Mouse (Mus musculus) hindbrain, embryonic 11.5 days (tissue): Measurements from ENCODE around the gene Per2. TPM values are rescaled to one million over a fixed set of nuclear protein-coding genes. Genes with fewer than 3 reads are reported as not detected.
A peak's percentile ranks its signal among the peaks of the same experiment; 100 is the strongest.

Experiments used
- ATAC-seq: fragments of 200-750 bp; cut with Nextera tagmentation; 2 replicates; pipeline ENCODE4 v1.8.0; 2017; ENCODE audit warnings: mild to moderate bottlenecking, moderate TSS enrichment, moderate library complexity; ENCODE audit not compliant: low FRiP score
- DNase-seq: peaks from one replicate; pipeline ENCODE4 v3.0.0-alpha.2; 2015; ENCODE audit warnings: low spot score
- H3K27ac ChIP-seq: fragments of 300-500 bp; sonication (generic); 2 replicates; pipeline ENCODE4 v1.5.1; 2014; ENCODE audit warnings: mild to moderate bottlenecking, low read depth, low read length
- H3K27me3 ChIP-seq: fragments of 300-500 bp; sonication (generic); 2 replicates; pipeline ENCODE4 v1.6.1; 2014; ENCODE audit warnings: mild to moderate bottlenecking, low read length, moderate library complexity, mixed read lengths; ENCODE audit not compliant: control insufficient read depth, insufficient read depth
- H3K36me3 ChIP-seq: fragments of 300-500 bp; sonication (generic); 2 replicates; pipeline ENCODE4 v1.6.1; 2014; ENCODE audit warnings: mild to moderate bottlenecking, low read length, moderate library complexity, mixed read lengths; ENCODE audit not compliant: control insufficient read depth, insufficient read depth
- H3K4me1 ChIP-seq: fragments of 300-500 bp; sonication (generic); replicated peaks from 2 replicates; pipeline ENCODE4 v1.6.1; 2014; ENCODE audit warnings: low read length, mixed read lengths; ENCODE audit not compliant: control insufficient read depth, insufficient read depth
- H3K4me2 ChIP-seq: fragments of 300-500 bp; sonication (generic); replicated peaks from 2 replicates; pipeline ENCODE4 v1.6.1; 2014; ENCODE audit warnings: mild to moderate bottlenecking, low read depth, low read length
- H3K4me3 ChIP-seq: fragments of 300-500 bp; sonication (generic); 2 replicates; pipeline ENCODE4 v1.5.1; 2014; ENCODE audit warnings: low read depth, low read length
- H3K9ac ChIP-seq: fragments of 300-500 bp; sonication (generic); 2 replicates; pipeline ENCODE4 v1.6.1; 2014; ENCODE audit warnings: low read depth, low read length
- H3K9me3 ChIP-seq: fragments of 300-500 bp; sonication (generic); 2 replicates; pipeline ENCODE4 v1.6.1; 2016; ENCODE audit warnings: low read length; ENCODE audit not compliant: control insufficient read depth
- WGBS: fragments of 180-500 bp; shearing (Covaris S2); extraction: QIAGEN DNeasy Blood & Tissue Kit; methylation state at CpG from one replicate; pipeline ENCODE4 v1.1.7; 2014; 5-methylcytosine and 5-hydroxymethylcytosine counted together
- polyA plus RNA-seq: library from polyadenylated mRNA; unstranded; fragments of >200 nt; fragmentation: Nextera tagmentation; extraction: Ambion mirVana; gene quantifications from 2 replicates; pipeline ENCODE4 v1.2.1, GENCODE M21; 2014

Per2 gene
- polyA plus RNA-seq, 1 experiment from 2014 or later, result 2.8 TPM

DNA sequence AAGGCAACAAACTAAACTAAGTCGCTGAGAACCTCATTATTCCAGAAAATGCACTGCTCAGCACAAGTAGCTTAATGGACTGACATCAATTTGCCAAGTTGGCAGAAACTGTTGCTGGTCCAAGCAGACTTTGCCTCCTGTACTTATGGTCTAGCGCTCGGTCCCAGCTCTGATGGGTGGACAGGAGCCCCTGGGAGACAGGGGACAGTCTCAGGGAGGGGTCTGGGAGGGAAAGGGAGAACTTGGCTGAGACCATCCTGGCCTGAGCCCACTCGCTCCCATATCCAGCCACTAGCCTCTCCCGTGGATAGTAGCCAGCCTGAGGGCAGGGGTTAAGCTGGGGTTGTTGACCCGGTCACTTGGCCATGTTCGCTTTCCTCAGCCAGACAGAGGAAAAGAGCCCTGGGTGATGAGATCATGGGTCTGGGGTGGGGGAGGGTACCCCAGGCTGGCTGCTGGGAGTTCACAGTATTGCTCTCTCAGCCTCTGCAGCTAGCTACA, 3.4 kb downstream of the Per2 start:
- no peaks in the 10 kb centered on the region for H3K27me3 ChIP-seq
- H3K4me3 ChIP-seq, result no peak overlapping the region
- 37% methylated on average over 7 of the region's 7 CpGs for WGBS
- H3K36me3 ChIP-seq, result no peaks in the 10 kb centered on the region
- H3K27ac ChIP-seq, result no peak overlapping the region
- DNase-seq (peak; percentile 35), ATAC-seq (no peak)
- H3K9me3 ChIP-seq, result no peaks in the 10 kb centered on the region
- H3K4me2 ChIP-seq, result no peak overlapping the region; the same call in 1 of the 2 replicates
- H3K4me1 ChIP-seq, result peaks cover 5% of the 10 kb centered on the region; the same call in 1 of the 2 replicates
- no peak overlapping the region for H3K9ac ChIP-seq

GRCm38 (mm10) chr1:91454927-91455326, 4.2 kb downstream of the Per2 start:
- no peak overlapping the region for H3K4me2 ChIP-seq
- 91% methylated on average over 3 of the region's 3 CpGs for WGBS
- no peaks in the 10 kb centered on the region for H3K27me3 ChIP-seq
- H3K36me3 ChIP-seq, result no peaks in the 10 kb centered on the region
- no peaks in the 10 kb centered on the region for H3K9me3 ChIP-seq
- ATAC-seq (no peak), DNase-seq (no peak)
- H3K9ac ChIP-seq, result no peak overlapping the region
- no peak overlapping the region for H3K27ac ChIP-seq
- peaks cover 5% of the 10 kb centered on the region; the same call in 1 of the 2 replicates for H3K4me1 ChIP-seq
- no peak overlapping the region for H3K4me3 ChIP-seq

- no peak overlapping the region for H3K27ac ChIP-seq
- no peak overlapping the region for H3K4me2 ChIP-seq
- no peaks in the 10 kb centered on the region for H3K27me3 ChIP-seq
- peaks cover 5% of the 10 kb centered on the region; the same call in 1 of the 2 replicates for H3K4me1 ChIP-seq
- no peak for DNase-seq
- H3K9me3 ChIP-seq, result no peaks in the 10 kb centered on the region
- no peaks in the 10 kb centered on the region for H3K36me3 ChIP-seq
- WGBS, result 91% methylated on average over 3 of the region's 3 CpGs
- no peak overlapping the region for H3K9ac ChIP-seq
- no peak for ATAC-seq
- H3K4me3 ChIP-seq, result no peak overlapping the region
Measured at GRCm38 (mm10) chr1:91454366-91454765, 4.8 kb downstream of the Per2 start.

DNA sequence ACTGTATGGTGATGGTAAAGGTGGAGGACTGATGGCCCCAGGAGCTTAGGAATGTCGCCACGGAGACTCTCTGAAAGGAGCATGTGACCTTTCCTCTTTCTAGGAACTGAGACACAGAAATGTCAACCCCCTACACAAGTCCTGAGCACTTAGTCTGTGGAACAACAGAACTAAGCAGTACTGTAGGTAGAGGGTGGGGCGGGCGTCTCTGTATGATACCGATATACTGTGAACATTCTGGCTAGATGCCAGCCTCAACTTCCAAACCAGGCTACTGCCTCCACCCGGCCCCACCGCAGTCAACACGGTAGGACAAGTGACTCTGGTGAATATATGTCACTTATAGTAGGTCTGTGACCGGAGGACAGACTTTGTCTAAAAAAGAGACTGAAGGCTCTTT, 5.2 kb downstream of the Per2 start:
- ATAC-seq (no peak), DNase-seq (no peak)
- WGBS, result 89% methylated on average over 9 of the region's 9 CpGs
- Histone ChIP-seq H3K4me3 (no peak overlapping the region), H3K36me3 (no peaks in the 10 kb centered on the region), H3K4me2 (no peak overlapping the region), H3K27ac (no peak overlapping the region), H3K27me3 (no peaks in the 10 kb centered on the region), H3K9ac (no peak overlapping the region), H3K4me1 (peaks cover 5% of the 10 kb centered on the region; the same call in 1 of the 2 replicates), H3K9me3 (no peaks in the 10 kb centered on the region)

DNA sequence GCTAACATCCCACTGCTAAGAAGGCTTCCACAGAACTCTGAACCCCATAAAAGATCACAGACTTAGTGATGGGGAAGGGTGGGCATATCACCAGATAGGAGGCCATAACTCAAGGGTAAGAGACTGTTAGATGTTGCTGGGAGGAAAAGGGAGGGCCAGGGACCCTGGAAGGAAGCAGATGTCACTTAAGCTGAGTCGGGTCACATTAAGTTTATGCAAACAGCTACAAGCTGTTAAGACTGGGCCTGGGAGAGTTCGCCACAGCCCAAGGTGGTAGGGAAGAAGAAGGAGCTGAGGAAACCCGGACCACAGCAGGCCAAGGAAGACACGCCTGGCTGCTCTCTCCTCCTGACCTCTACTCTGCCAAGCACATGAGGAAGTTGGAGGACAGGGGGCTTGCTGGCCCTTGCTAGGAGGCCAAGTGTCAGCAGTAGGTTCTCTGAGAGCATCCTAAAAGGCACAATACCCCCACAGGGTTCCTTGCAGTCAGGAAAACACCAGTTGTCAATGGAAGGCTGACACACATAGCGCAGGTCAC, 7.5 kb downstream of the Per2 start:
- Histone ChIP-seq H3K9me3 (no peaks in the 10 kb centered on the region), H3K4me1 (peaks cover 3% of the 10 kb centered on the region; the same call in 1 of the 2 replicates), H3K9ac (no peak overlapping the region), H3K4me3 (no peak overlapping the region), H3K36me3 (0 out of 2 replicates have a peak, but pooled peaks cover 2% of the 10 kb centered on the region), H3K27me3 (no peaks in the 10 kb centered on the region), H3K4me2 (no peak overlapping the region), H3K27ac (no peak overlapping the region)
- 58% methylated on average over 5 of the region's 5 CpGs for WGBS
- no peak for DNase-seq
- ATAC-seq, result no peak

GRCm38 (mm10) chr1:91450851-91451250, 8.3 kb downstream of the Per2 start:
- Histone ChIP-seq H3K9me3 (no peaks in the 10 kb centered on the region), H3K36me3 (0 out of 2 replicates have a peak, but pooled peaks cover 2% of the 10 kb centered on the region), H3K4me3 (no peak overlapping the region), H3K27ac (no peak overlapping the region), H3K27me3 (no peaks in the 10 kb centered on the region), H3K4me1 (no peaks in the 10 kb centered on the region; the same call in 1 of the 2 replicates), H3K9ac (no peak overlapping the region), H3K4me2 (no peak overlapping the region)
- no peak for ATAC-seq
- 96% methylated on average over 5 of the region's 5 CpGs for WGBS
- DNase-seq, result no peak

- H3K9me3 ChIP-seq, result no peaks in the 10 kb centered on the region
- H3K36me3 ChIP-seq, result 0 out of 2 replicates have a peak, but pooled peaks cover 2% of the 10 kb centered on the region
- no peak overlapping the region for H3K4me2 ChIP-seq
- H3K4me3 ChIP-seq, result no peak overlapping the region
- H3K27me3 ChIP-seq, result no peaks in the 10 kb centered on the region
- no peaks in the 10 kb centered on the region for H3K4me1 ChIP-seq
- ATAC-seq (no peak), DNase-seq (no peak)
- no peak overlapping the region for H3K27ac ChIP-seq
- 97% methylated on average over 10 of the region's 10 CpGs for WGBS
- H3K9ac ChIP-seq, result no peak overlapping the region
Measured at GRCm38 (mm10) chr1:91448688-91449087, 10.4 kb downstream of the Per2 start.

DNA sequence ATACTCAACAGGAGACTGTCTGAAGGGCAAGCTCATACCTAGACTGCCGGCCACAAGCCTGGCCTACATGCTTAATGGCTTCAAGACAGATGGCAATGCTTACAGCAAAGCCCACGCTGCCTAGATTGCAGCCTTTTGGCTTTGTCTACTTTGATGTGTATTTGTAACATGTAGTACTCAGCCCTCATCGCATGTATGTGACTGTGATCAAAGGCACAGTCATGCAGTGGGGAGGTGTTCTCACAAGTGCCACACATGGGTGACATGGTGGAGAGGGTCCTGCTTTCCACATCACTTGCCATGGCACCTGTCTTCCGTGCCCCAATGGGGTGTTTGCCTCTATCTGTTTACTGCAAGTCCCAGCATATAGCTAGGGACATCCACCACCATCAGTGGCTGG, 12.6 kb downstream of the Per2 start:
- Histone ChIP-seq H3K4me1 (no peaks in the 10 kb centered on the region), H3K9me3 (no peaks in the 10 kb centered on the region), H3K4me2 (no peak overlapping the region), H3K4me3 (no peak overlapping the region), H3K36me3 (0 out of 2 replicates have a peak, but pooled peaks cover 2% of the 10 kb centered on the region), H3K9ac (no peak overlapping the region), H3K27ac (no peak overlapping the region), H3K27me3 (no peaks in the 10 kb centered on the region)
- no peak for DNase-seq
- WGBS, result 88% methylated on average over 4 of the region's 4 CpGs
- ATAC-seq, result no peak

DNA sequence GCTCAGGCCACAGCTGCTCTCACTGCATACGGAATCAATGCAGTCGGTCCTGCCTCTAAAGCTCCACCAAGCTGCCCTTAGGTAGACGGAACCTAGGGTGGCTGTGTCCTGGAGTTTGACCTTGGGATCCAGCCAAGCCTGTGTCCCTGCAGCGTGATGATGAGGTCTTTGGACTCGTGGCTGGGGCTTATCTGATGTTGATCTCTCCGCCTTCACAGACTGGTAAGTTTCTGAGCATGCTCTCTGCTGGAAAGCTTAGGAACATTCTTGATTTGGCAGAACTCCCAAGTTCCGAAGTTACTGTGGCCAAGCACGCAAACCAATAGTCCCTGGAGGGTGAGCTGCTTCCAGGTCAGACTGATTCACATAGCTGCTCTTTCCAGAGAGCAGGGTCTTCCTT, 13.1 kb downstream of the Per2 start:
- ATAC-seq, result no peak

More for the DNA sequence above, 13.1 kb downstream of the Per2 start:
- H3K4me1 ChIP-seq, result no peaks in the 10 kb centered on the region
- H3K36me3 ChIP-seq, result 0 out of 2 replicates have a peak, but pooled peaks cover 2% of the 10 kb centered on the region
- DNase-seq, result no peak
- no peaks in the 10 kb centered on the region for H3K9me3 ChIP-seq
- H3K27ac ChIP-seq, result no peak overlapping the region
- H3K27me3 ChIP-seq, result no peaks in the 10 kb centered on the region
- H3K4me3 ChIP-seq, result no peak overlapping the region
- H3K9ac ChIP-seq, result no peak overlapping the region
- WGBS, result 89% methylated on average over 8 of the region's 8 CpGs
- H3K4me2 ChIP-seq, result no peak overlapping the region
